Mouse (Mus musculus) naive thymus-derived CD4-positive, alpha-beta T cell, adult 2 months (primary cell): ENCODE data around the gene Chrna7.

Experiments used
- DNase-seq: peaks from one replicate; pipeline ENCODE4 v3.0.0-alpha.2; 2011; ENCODE audit warnings: low read depth

Gene Chrna7

DNA sequence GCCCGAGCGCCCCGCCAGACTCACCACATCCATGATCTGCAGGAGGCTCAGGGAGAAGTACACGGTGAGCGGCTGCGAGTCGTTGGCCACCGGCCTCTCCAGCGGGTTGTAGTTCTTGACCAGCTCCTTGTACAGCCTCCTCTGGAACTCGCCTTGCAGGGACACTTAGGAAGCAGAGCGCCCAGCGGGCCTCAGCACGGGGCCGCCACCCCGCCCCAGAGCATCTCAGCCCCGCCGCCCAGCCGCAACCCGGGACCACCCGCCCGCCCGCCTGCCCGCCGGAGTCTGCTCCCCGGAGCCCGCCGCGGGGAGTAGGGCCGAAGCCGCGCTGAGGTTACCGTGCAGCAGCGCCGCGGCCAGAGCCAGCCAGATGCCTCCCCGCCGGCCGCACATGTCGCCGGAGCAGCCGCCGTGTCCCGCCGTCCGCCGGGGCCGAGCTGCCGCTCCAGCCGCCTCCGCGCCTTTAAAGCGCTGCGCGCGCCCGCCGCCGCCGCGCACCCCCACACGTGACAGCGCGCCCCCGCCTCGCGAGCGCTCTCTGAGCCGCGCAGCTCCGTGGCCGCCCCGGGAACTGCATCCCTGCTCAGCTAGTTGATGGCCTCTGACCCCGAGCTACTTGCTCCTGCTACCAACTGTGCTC, at the start of gene Chrna7:
Chrna7 (minus strand) TSS at position 486 of the 640 bp plus-strand sequence.
- no peak for DNase-seq

DNA sequence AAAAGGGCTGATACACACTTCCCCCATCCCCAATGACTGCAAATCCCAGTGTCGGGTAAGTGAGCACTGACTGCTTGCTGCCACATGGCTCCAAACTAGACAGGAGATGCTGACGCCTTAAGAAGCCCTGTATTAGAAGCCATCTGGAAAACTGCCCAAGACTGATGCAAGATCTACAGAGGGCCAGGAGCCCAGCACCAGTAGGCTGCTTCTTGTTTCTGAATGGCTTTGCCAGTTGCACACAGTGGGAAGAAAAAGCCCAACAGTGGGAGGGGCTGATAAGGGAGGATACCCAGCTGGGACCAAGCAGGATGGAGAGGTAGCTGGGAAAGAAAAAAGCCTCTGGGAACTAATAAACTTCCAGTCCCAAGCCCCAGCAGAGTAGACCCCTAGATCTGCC, 37.0 kb upstream of the Chrna7 start:
- no peak for DNase-seq

DNA sequence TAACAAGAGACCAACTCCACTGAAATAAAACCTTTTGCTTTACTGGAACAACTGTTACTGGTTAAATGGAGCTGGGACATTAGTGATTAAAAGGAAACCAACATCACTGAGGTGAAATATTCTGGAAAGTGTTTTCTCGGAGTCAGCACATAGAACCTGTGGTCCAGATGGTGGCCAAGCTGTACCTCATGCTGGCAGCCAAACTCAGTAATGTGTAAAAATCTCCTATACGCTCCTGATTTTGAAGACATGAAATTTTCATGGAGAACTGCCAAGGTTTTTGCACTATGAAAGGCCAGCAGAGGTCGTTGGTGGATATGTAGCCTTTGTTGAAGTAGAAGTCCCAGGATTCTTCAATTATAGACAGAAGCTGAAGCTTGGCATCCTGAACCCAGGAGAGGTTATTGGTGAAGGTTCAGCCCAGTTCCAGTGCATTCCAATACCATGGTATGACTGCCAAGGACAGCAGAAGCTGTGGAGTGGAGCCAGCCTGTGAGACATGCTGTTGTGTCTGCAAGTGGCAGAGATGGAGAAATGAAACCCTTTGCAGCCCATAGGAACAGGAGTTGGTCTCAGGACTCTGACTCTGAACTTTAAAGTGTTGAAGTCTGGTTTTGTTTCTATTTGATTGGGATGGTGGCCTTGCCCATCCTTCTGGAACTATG, 25.6 kb upstream of the Chrna7 start:
- DNase-seq = no peak

DNA sequence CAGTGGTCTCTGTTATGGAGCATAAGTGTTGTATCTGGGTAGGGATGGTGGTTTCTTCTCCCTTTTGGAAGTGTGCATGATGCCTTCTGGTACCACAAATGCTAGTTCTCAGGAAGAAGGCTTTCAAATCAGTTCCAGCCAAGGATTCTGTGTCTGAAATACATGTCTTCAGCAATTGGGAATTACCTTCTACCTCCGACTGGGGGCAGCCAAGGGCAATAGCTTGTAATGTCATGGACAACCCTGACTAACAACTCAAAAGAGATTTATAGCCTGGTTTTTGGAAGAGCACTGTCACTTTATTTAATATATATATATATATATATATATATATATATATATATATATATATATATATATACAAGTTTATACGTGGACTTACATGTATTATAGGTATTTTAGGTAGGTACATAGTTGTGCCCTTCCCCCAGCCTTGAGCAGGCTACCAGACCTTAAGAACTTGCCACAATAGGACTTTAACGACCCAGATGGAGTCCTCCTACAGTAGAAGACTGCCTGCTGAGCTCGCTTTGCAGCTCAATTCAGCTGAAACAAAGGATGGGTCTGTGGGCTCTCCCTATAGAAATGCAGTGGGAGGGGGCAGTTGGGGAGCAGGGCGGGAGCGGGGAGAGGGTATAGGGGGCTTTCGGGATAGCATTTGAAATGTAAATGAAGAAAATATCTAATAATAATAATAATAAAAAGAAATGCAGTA, 12.9 kb upstream of the Chrna7 start:
- DNase-seq = no peak

DNA sequence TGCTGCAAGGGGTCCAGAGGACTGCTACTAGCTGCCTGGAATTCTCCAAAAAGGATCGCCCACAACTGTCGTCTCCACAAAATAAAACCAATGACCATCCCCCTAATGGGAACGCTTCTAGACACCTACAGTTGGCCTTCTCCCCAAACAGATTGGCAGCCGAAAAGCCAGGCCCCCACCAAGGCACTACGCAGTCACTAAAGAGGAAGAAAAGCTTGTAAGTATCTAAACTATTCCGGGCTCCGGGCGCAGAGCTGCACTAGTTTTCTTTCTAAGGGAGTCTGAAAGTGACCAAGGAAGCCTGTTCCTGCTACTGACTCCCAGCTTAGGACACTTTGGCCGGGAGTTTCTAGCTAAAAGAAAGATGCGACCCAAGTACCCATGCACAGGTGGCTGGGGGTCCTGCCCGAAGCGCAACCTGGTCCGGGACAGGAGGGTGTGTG, 707 bp downstream of the Chrna7 start:
- DNase-seq = no peak

DNA sequence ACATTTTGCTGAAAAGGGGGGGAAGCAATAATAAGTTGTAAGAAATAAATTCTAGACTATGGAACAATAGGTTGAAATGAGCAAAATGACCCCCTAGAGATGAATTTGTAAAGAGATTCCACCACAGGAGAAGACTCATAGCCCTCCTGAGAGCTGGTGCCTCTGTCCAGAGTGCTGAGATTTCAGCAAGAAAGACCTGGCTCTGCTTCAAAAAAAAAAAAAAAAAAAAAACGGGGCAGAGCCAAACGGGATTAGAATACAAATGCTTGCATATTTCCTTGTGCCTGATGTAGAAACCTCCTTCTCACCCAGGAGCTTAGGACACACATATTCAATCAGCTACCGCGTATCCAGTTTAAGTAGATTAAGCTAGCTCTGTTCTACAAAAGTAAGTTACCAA, 2.9 kb downstream of the Chrna7 start:
- no peak for DNase-seq

DNA sequence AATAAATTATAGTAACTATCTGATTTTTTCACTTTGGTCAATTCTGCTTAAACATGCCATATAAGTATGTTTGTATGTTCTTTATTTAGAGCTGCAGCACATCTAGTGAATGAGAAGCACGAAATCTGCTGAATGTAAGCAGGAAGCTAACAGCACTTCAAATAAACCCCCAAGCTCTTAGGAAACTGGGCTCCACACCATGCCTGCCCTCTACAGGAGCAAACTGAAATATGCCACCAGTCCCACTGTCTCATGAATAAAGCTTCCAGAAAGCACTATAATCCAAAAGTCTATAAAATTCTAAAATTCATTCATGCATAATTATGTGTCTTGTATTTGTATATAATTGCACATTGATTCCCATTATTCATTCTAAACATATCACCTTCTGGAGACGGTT, 5.2 kb downstream of the Chrna7 start:
- no peak for DNase-seq

DNA sequence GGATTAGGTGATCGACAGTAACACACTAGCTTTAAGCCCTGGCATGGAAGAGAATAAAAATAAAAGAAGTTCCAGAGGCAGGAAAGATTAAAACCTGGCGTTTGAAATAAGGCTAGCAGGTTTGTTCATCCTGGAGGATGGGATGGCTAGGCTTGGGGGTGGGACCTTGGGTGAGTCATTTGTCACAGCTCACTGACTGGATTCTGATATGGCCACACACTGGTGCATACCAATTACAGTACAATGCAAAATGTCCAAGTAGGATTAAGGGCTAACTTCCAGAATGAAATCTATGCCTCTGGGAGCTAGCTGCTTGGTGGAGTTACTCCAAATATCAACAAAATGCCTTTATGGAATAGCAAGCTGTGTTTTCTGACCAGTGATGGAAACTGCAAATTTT, 16.8 kb downstream of the Chrna7 start:
- no peak for DNase-seq

DNA sequence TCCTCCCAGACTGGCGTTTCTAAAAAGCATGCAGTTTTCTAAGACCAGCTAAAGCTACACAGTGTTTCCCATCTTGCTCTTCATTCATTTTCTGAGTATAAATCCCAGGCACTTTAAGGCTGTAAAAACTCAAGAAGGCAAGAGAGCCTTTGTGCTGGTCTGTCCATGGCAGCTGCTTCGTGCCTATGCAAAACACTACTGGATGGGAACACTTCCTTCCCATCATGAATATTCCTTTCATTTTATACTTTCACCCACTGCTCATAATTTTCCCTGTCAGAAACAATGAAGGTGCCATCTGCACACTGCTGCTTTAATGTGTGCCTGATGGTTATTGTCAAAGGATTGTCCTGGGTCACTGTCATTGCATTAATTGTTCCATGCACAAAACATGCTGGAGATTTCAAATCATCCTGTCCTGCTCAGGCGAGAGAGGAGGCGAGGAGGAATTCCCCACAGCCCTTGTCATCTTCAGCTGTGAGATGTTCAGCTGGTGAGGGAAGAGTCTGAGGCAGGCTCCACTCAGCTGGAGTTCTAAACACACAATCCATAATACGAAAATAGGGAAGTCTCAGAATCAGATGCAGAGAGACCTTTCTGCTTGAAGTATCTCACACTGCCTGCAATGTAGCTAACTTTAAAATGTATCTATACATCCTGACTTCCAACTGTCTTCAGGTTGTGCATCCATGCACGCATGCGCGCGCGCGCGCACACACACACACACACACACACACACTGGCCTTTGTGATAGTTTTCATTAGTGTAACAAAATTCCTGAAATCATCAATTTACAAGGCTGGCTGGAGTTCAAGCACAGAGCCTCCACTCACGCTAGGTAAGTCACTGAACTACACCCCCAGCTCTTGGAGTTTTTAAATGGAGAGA, 22.5 kb downstream of the Chrna7 start:
- no peak for DNase-seq

DNA sequence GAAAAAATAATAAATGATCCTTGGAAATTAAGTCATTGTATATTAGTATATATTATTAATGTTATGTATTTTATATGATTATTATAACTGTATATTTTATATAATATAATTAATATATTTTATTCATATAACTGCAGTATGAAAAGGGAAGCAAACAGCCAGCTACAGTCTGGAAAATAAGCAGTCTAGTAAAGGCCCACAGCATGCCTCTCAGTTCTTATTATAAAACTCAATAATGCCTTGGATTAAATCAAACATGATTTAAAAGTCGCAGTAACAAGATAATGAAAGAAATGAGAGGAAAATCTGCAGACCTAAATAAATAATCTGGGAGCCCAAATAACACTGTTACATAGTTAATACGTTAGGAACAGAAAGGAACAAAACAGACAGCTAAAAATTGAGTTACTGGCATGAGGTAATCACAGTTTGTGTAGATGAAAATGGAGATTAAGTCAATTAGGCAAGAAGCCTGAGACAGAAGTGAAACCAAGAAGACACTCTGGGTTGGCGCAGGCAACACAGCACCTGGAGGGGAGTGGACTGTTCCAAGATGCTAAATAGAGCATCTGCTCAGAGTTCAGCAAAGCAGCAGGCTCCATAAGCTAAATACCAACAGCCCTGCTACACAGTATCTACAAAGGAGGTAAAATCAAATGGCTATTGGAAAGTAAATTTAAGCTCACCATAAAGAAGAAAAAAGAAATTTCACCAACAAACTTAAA, 42.1 kb downstream of the Chrna7 start:
- DNase-seq = no peak

DNA sequence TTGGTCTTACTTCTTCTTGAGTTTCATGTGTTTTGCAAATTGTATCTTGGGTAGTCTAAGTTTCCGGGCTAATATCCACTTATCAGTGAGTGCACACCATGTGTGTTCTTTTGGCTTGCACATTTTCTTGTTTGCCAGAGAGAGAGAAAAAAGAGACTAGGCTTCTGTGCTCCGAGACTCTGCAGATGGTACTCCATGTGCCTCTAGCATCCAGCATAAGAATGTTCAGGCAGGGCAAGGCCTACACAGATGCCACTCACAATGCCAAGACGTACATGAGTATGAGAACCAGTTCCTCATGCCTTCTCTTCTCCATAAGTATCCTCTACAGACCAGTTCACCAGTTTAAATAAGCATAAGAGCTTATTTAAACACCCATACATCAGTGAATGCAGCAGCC, 47.8 kb downstream of the Chrna7 start:
- DNase-seq = no peak

DNA sequence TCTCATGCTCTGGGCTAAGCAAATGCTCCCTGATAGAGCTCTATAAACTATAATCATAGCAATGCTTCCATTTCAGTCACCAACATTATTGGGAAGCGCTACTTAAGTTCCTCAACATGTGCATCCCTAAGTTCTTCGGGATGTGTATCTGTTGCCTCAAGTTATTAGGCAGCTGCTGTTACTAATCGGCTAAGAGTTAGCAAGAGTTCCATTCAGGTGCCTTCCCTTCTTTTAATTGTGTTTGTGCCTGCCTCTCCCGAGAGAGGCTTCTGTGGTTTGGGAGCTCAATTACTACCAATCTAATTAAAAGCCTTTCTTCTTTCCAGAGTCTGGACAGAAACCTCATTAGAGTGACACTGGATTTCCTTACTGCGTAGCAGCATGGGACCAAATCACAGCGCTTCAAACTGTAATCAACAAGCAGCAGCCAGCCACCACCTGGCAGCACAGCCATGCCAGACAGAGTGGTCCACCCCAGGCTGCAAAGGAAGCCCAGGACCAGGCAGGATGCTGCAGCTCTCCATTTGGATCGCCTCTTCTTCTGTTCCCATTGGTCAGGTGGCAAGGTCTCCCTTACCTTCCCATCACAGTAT, 50.0 kb downstream of the Chrna7 start:
- DNase-seq = no peak

DNA sequence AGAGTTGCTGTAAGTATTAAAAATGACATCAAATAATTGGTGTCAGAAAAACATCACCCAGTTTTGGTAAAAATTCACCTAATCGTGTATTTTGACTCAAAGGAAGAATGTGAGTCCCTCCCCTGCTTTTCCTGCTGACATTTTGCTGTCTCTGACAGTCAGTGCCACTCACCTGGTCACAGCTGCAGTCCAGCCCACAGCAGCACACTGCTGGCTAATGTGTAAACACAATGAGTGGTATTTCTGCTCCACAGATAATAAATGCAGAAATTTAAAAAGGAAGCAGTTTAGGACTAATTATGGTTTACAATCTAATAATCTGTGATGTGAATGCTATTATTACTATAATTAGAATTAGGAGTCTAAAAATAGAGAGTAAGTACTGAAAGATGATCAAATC, 59.1 kb downstream of the Chrna7 start:
- DNase-seq = no peak

DNA sequence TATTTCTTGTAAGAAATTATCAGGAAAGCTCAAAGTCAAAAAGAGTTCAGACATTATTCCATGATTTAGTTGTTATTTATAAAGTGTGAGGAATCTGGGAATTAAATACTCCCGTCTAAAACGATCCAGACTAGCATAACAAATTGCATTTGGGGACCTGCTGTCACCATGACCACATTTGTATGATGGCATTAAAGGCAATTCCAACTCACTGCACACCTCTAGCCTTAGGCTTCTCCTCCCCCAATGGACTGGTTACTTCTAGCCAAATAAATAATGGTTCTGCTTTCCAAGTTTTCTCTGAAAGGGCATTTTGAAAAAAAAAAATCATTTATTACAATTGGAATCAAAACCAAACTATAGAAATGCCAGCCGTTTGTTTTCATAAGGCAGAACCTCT, 63.6 kb downstream of the Chrna7 start:
- DNase-seq = no peak

DNA sequence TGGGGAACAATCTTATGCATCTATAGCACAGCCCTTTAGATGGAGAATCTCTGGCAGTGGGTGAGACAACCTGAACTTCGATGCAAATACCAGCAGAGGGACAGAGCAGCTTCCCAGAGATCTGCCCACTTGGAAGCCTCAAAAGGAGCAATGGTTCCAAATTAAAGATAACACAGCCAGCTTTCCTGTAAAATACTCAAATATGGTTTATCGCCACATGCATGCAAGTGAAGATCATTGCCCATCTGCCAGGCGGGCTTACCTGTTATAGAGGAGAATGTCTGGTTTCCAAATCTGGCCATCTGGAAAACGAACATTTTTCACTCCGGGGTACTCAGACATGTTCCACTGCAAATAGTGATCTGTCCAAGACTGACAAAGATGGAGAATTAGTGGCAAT, 64.0 kb downstream of the Chrna7 start:
- no peak for DNase-seq

DNA sequence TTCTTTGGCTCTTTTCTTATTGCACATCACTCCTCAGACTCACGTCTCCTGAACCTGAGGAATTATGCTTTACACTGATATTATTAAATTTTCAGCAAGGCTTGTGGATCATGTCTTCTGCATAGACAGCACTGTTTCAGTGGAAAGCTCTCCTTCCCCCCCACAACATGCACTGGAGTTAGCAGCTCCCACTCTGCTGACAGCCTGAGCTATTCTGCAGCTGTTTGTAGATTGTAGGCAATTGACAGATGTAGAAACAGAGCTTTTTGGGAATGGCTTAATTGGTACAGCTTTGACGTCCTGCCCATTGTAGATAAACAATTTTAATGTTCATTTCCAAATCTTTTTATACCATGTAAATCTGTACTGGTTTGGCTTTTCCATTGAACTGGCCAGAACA, 89.8 kb downstream of the Chrna7 start:
- DNase-seq = no peak

DNA sequence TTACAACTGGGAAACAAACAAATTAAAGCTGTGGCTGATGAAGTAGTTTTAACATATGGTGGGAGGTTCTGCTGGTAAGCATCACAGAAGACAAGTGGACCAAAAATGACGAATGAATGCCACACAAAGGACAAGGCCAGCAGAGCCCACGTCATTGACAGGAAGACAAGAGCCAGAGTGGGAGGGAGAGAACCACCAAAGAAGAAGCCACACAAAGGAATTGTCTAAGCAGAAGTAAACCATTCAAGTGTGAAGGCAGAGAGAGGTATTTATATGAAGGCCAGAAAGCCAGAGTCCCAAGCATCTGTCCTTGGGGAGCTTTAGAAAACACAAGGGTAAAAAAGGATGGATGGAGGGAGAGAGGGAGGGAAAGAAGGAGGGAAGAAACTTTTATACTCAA, 98.7 kb downstream of the Chrna7 start:
- no peak for DNase-seq

DNA sequence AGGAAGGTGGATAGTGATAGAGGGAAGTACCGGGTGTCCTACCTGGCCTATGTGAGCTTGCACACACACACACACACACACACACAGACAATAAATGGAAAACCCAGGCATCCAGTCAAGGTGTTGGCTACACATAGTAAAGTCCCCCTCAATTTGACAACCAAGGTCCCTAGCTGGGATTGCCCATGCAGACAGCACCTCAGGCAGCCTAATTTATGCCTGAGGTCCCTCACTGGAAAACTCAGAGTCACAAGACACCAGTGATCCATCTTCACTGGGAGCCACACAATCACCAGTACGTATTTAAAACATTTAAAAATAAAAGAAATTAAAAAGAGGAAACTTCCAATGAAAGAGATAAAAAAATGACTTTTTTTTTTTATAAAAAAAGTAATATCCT, 99.1 kb downstream of the Chrna7 start:
- DNase-seq = no peak

DNA sequence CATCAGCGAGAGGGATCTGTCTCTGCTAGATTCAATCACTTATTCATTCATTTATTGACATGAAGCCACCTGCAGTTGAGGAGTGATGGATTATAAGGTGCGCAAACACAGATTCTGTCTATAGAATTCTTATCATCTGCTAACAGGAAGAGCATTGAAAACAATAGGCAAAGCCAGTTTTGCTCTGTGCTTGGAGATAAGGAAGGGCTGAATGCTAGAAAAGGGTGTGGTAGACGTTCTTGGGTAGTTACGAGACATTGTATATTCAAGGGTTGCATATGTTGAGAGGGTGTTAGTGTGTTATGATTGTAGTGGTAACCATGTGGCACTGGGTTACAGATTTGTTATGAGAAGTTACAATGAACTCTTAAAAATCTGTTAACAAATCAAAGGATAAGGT, 103.0 kb downstream of the Chrna7 start:
- DNase-seq = no peak

DNA sequence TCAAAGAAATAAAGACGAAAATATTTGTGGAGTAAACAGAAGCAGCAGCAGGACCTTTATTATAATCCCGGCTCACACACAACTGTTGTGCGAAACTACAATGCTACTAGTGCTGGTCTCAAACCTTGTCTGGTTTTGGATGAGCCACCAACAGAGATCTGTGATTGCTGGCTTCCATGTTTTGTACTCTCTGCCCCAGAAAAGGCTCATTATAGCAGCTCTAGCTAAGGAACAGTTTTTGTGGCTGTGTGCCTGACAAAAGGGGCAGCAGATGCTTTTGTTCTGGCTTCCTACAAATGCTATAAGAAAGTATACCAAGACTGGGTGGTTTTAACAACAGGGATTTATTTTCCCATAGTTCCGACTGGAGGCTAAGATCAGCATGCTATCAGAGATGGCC, 126.4 kb downstream of the Chrna7 start:
- no peak for DNase-seq

DNA sequence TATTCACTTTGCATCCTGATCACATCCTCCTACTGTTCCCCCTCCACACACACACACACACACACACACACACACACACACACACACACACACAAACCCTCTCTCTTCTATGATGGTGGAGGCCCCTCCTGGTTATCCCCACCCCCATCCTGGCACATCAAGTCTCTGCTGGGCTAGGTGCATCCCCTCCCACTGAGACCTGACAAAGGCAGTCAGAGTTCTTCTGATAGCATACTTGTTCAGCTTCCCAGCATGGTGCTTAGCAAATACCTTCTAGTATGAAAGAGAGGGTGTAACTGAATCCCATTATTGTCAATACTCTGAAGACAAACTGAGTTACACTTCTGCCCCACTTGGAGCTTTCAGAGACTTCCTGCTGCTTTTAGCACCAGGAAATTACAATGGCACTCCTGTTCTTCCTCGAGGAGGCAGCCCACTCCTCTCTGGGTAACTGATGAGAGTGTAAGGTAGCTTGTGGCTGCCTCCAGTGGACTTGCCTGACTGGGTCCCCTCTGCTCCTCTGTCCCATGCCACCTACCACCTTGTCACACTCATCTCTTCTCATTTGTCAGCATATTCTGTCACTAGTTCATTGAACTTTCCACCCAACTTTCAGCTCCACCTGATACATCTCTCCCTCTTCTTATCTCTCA, 127.9 kb downstream of the Chrna7 start:
- DNase-seq = no peak
